Mouse (Mus musculus) limb, embryonic 13.5 days (tissue): ENCODE measurements around the gene Ccnf. TPM values are rescaled to one million over a fixed set of nuclear protein-coding genes. Genes with fewer than 3 reads are reported as not detected.

Experiments
- ATAC-seq: fragments of 200-750 bp; cut with Nextera tagmentation; 2 replicates; pipeline ENCODE4 v1.8.0; 2017; ENCODE audit warnings: low read depth, moderate number of reproducible peaks, moderate TSS enrichment; ENCODE audit not compliant: low FRiP score
- H3K27ac ChIP-seq: fragments of 300-500 bp; sonication (generic); 2 replicates; pipeline ENCODE4 v1.5.1; 2015; ENCODE audit warnings: inconsistent platforms, mild to moderate bottlenecking, moderate library complexity
- H3K27me3 ChIP-seq: fragments of 300-500 bp; sonication (generic); 2 replicates; pipeline ENCODE4 v1.6.1; 2015; ENCODE audit warnings: mild to moderate bottlenecking, inconsistent platforms
- H3K36me3 ChIP-seq: fragments of 300-500 bp; sonication (generic); 2 replicates; pipeline ENCODE4 v1.6.1; 2015; ENCODE audit warnings: inconsistent platforms, mild to moderate bottlenecking, moderate library complexity
- H3K4me1 ChIP-seq: fragments of 300-500 bp; sonication (generic); 2 replicates; pipeline ENCODE4 v1.6.1; 2015; ENCODE audit warnings: inconsistent platforms
- H3K4me2 ChIP-seq: fragments of 300-500 bp; sonication (generic); replicated peaks from 2 replicates; pipeline ENCODE4 v1.6.1; 2015; ENCODE audit warnings: inconsistent platforms, mild to moderate bottlenecking, moderate library complexity
- H3K4me3 ChIP-seq: fragments of 300-500 bp; sonication (generic); 2 replicates; pipeline ENCODE4 v1.5.1; 2015; ENCODE audit warnings: moderate library complexity, mild to moderate bottlenecking, inconsistent platforms
- H3K9ac ChIP-seq: fragments of 300-500 bp; sonication (generic); 2 replicates; pipeline ENCODE4 v1.6.1; 2015; ENCODE audit warnings: mild to moderate bottlenecking, inconsistent platforms
- H3K9me3 ChIP-seq: fragments of 300-500 bp; sonication (generic); 2 replicates; pipeline ENCODE4 v1.6.1; 2016; ENCODE audit warnings: inconsistent platforms
- WGBS: fragments of 180-500 bp; shearing (Covaris S2); methylation state at CpG from one replicate; pipeline ENCODE4 v1.1.7; 2015; 5-methylcytosine and 5-hydroxymethylcytosine counted together
- polyA plus RNA-seq: library from polyadenylated mRNA; unstranded; fragments of >200 nt; fragmentation: Nextera tagmentation; extraction: Ambion mirVana; gene quantifications from 2 replicates; pipeline ENCODE4 v1.2.1, GENCODE M21; 2015

Ccnf gene
- 65.4 and 67.0 TPM in 2 replicates for polyA plus RNA-seq

GRCm38 (mm10) chr17:24251320-24252069 is at the start of gene Ccnf:
Gene Ccnf (minus strand): TSS chr17:24251484.
- no peaks in the 10 kb centered on the region for H3K9me3 ChIP-seq
- H3K27me3 ChIP-seq, result no peaks in the 10 kb centered on the region
- WGBS, result under 1% methylated on average over 48 of the region's 48 CpGs

GRCm38 (mm10) chr17:24300651-24301050 is 49.4 kb upstream of the Ccnf start:
- Histone ChIP-seq H3K9ac (no peak overlapping the region), H3K4me1 (no peaks in the 10 kb centered on the region), H3K4me2 (no peak overlapping the region), H3K27ac (no peak overlapping the region), H3K36me3 (no peaks in the 10 kb centered on the region), H3K4me3 (no peak overlapping the region), H3K9me3 (no peaks in the 10 kb centered on the region), H3K27me3 (no peaks in the 10 kb centered on the region)
- WGBS, result 66% methylated on average over 4 of the region's 4 CpGs
- ATAC-seq, result no peak

More at GRCm38 (mm10) chr17:24251320-24252069, at the start of gene Ccnf:
- H3K4me3 ChIP-seq, result peak within 1 kb of the TSS; percentile 76
- H3K36me3 ChIP-seq, result peaks cover 28% of the 10 kb centered on the region
- H3K4me2 ChIP-seq, result peak within 1 kb of the TSS; percentile 78
- H3K4me1 ChIP-seq, result peaks cover 19% of the 10 kb centered on the region
- peak; percentile 100 for ATAC-seq
- H3K9ac ChIP-seq, result peak within 1 kb of the TSS; percentile 84
- H3K27ac ChIP-seq, result peak within 1 kb of the TSS; percentile 85

- Histone ChIP-seq H3K27ac (no peak overlapping the region), H3K4me1 (no peaks in the 10 kb centered on the region)
- WGBS, result 84% methylated on average over 5 of the region's 5 CpGs
Measured at GRCm38 (mm10) chr17:24289338-24289737, 38.1 kb upstream of the Ccnf start.

GRCm38 (mm10) chr17:24288477-24288876 is 37.2 kb upstream of the Ccnf start:
- 86% methylated on average over 9 of the region's 9 CpGs for WGBS
- Histone ChIP-seq H3K4me1 (peaks cover 1% of the 10 kb centered on the region; the same call in 1 of the 2 replicates), H3K27me3 (no peaks in the 10 kb centered on the region), H3K9ac (no peak overlapping the region), H3K4me3 (no peak overlapping the region), H3K9me3 (no peaks in the 10 kb centered on the region), H3K4me2 (no peak overlapping the region), H3K27ac (no peak overlapping the region), H3K36me3 (no peaks in the 10 kb centered on the region)
- ATAC-seq, result no peak

More at GRCm38 (mm10) chr17:24289338-24289737, 38.1 kb upstream of the Ccnf start:
- Histone ChIP-seq H3K36me3 (no peaks in the 10 kb centered on the region), H3K4me3 (no peak overlapping the region), H3K9me3 (no peaks in the 10 kb centered on the region), H3K4me2 (no peak overlapping the region), H3K27me3 (no peaks in the 10 kb centered on the region), H3K9ac (no peak overlapping the region)
- ATAC-seq, result no peak

- no peaks in the 10 kb centered on the region for H3K36me3 ChIP-seq
- H3K27ac ChIP-seq, result no peak overlapping the region
- ATAC-seq, result no peak
- peaks cover 6% of the 10 kb centered on the region; the same call in 1 of the 2 replicates for H3K4me1 ChIP-seq
- no peak overlapping the region for H3K4me3 ChIP-seq
- H3K9ac ChIP-seq, result no peak overlapping the region
- H3K27me3 ChIP-seq, result no peaks in the 10 kb centered on the region
- 64% methylated on average over 3 of the region's 3 CpGs for WGBS
- H3K4me2 ChIP-seq, result no peak overlapping the region
- H3K9me3 ChIP-seq, result no peaks in the 10 kb centered on the region
Measured at GRCm38 (mm10) chr17:24285680-24286079, 34.4 kb upstream of the Ccnf start.

GRCm38 (mm10) chr17:24283266-24283818 is 32.1 kb upstream of the Ccnf start:
- H3K4me2 ChIP-seq, result peak overlapping the region; percentile 19; the same call in 1 of the 2 replicates
- H3K4me1 ChIP-seq, result peaks cover 6% of the 10 kb centered on the region; the same call in 1 of the 2 replicates
- 35% methylated on average over 9 of the region's 9 CpGs for WGBS
- H3K4me3 ChIP-seq, result no peak overlapping the region
- ATAC-seq, result peak; percentile 84
- no peaks in the 10 kb centered on the region for H3K36me3 ChIP-seq
- H3K27me3 ChIP-seq, result no peaks in the 10 kb centered on the region
- H3K9ac ChIP-seq, result peak overlapping the region; percentile 43; the same call in 1 of the 2 replicates
- H3K27ac ChIP-seq, result no peak overlapping the region
- H3K9me3 ChIP-seq, result no peaks in the 10 kb centered on the region

- peaks cover 6% of the 10 kb centered on the region; the same call in 1 of the 2 replicates for H3K4me1 ChIP-seq
- no peak overlapping the region for H3K4me2 ChIP-seq
- H3K4me3 ChIP-seq, result no peak overlapping the region
- no peak overlapping the region for H3K27ac ChIP-seq
- H3K27me3 ChIP-seq, result no peaks in the 10 kb centered on the region
- WGBS, result 58% methylated on average over 4 of the region's 4 CpGs
- no peaks in the 10 kb centered on the region for H3K36me3 ChIP-seq
- H3K9me3 ChIP-seq, result no peaks in the 10 kb centered on the region
- ATAC-seq, result no peak
- no peak overlapping the region for H3K9ac ChIP-seq
Measured at GRCm38 (mm10) chr17:24282637-24283036, 31.4 kb upstream of the Ccnf start.

GRCm38 (mm10) chr17:24279907-24280306 is 28.6 kb upstream of the Ccnf start:
- WGBS, result 86% methylated on average over 4 of the region's 4 CpGs
- H3K4me3 ChIP-seq, result no peak overlapping the region
- no peak for ATAC-seq

GRCm38 (mm10) chr17:24267133-24267532 is 15.8 kb upstream of the Ccnf start:
- Histone ChIP-seq H3K4me2 (no peak overlapping the region), H3K4me1 (no peaks in the 10 kb centered on the region), H3K4me3 (no peak overlapping the region), H3K9me3 (no peaks in the 10 kb centered on the region; the same call in 1 of the 2 replicates), H3K27ac (no peak overlapping the region), H3K9ac (no peak overlapping the region), H3K27me3 (no peaks in the 10 kb centered on the region), H3K36me3 (no peaks in the 10 kb centered on the region)
- 95% methylated on average over 1 of the region's 1 CpGs for WGBS
- no peak for ATAC-seq

More at GRCm38 (mm10) chr17:24279907-24280306, 28.6 kb upstream of the Ccnf start:
- Histone ChIP-seq H3K4me2 (no peak overlapping the region), H3K27me3 (no peaks in the 10 kb centered on the region), H3K27ac (no peak overlapping the region), H3K9me3 (no peaks in the 10 kb centered on the region), H3K4me1 (peaks cover 6% of the 10 kb centered on the region; the same call in 1 of the 2 replicates), H3K36me3 (no peaks in the 10 kb centered on the region), H3K9ac (no peak overlapping the region)

- H3K27ac ChIP-seq, result no peak overlapping the region
- ATAC-seq, result no peak
- no peak overlapping the region for H3K9ac ChIP-seq
- no peaks in the 10 kb centered on the region; the same call in 1 of the 2 replicates for H3K9me3 ChIP-seq
- H3K4me1 ChIP-seq, result peaks cover 7% of the 10 kb centered on the region
- WGBS, result 68% methylated on average over 2 of the region's 2 CpGs
- no peaks in the 10 kb centered on the region for H3K27me3 ChIP-seq
- H3K4me3 ChIP-seq, result no peak overlapping the region
- no peak overlapping the region for H3K4me2 ChIP-seq
- H3K36me3 ChIP-seq, result no peaks in the 10 kb centered on the region
Measured at GRCm38 (mm10) chr17:24264766-24265165, 13.5 kb upstream of the Ccnf start.

- H3K4me2 ChIP-seq, result 0 out of 2 replicates have a peak overlapping the region, but pooled peaks have one; percentile 1
Measured at GRCm38 (mm10) chr17:24260516-24260915, 9.2 kb upstream of the Ccnf start.

GRCm38 (mm10) chr17:24259702-24260101 is 8.4 kb upstream of the Ccnf start:
- 61% methylated on average over 5 of the region's 5 CpGs for WGBS
- H3K27me3 ChIP-seq, result no peaks in the 10 kb centered on the region
- no peaks in the 10 kb centered on the region for H3K36me3 ChIP-seq

More at GRCm38 (mm10) chr17:24260516-24260915, 9.2 kb upstream of the Ccnf start:
- Histone ChIP-seq H3K9ac (no peak overlapping the region; the same call in 1 of the 2 replicates), H3K27me3 (no peaks in the 10 kb centered on the region), H3K4me3 (no peak overlapping the region), H3K27ac (no peak overlapping the region; the same call in 1 of the 2 replicates), H3K36me3 (no peaks in the 10 kb centered on the region), H3K9me3 (no peaks in the 10 kb centered on the region; the same call in 1 of the 2 replicates), H3K4me1 (peaks cover 7% of the 10 kb centered on the region)
- no peak for ATAC-seq
- 31% methylated on average over 4 of the region's 4 CpGs for WGBS

More at GRCm38 (mm10) chr17:24259702-24260101, 8.4 kb upstream of the Ccnf start:
- no peak for ATAC-seq
- H3K4me2 ChIP-seq, result no peak overlapping the region
- no peak overlapping the region for H3K9ac ChIP-seq
- no peak overlapping the region for H3K27ac ChIP-seq
- no peak overlapping the region for H3K4me3 ChIP-seq
- H3K4me1 ChIP-seq, result peaks cover 7% of the 10 kb centered on the region
- no peaks in the 10 kb centered on the region; the same call in 1 of the 2 replicates for H3K9me3 ChIP-seq
